Mouse (Mus musculus) heart, postnatal 0 days (tissue): Measurements from ENCODE around the gene Wnt2.

ENCODE experiments used
- CTCF ChIP-seq: IDR thresholded peaks from 2 replicates; pipeline ENCODE4 v1.5.1; 2016; ENCODE audit warnings: antibody characterized with exemption, control low read depth, low read depth
- EP300 ChIP-seq: IDR thresholded peaks from 2 replicates; pipeline ENCODE4 v1.6.1; 2016; ENCODE audit warnings: antibody characterized with exemption, low read depth

DNA sequence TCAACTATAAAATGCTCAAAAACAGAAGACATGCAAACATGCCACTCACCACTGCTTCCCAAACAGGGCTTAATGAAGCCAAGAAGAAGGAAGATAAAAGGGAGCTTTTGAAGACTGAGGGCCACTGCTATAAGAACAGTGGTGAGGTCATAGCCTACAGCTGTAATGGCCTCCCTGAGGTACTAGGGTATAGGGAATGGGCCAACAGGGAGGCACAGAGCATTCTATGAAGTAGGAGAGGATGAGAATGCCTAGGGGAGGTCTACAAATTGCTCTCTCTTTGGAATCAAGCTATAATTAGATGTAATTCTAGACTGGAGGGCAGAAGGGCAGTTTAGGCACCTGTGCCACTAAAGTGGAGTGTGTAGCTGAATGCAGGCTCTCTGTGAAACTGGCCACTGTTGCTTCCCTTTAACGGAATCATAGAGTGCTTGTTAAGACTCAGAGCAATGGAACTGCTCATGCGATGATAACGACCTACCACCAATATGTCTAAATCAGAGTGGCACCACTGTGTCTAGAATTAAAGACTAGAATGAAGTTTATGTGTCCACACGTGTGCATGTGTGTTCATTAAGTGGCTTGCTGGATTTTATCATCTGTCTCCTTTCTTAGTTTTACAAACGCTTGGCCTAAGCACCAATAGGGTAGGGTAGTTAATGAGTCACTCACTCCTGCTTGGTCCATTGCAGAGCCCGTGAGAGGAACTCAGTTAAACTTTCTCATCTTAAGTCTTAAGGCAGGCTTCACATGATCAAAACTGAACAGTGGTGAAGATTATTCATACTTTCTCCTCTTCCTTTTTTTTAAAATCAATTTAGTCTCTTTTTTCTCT, 35.2 kb downstream of the Wnt2 start:
- TF ChIP-seq CTCF = no peak
- TF ChIP-seq EP300 = no peak
